Mouse (Mus musculus) neural tube, embryonic 15.5 days (tissue): ENCODE measurements around the gene Fbxo48. TPM values are rescaled to one million over a fixed set of nuclear protein-coding genes. Genes with fewer than 3 reads are reported as not detected.

Source experiments
- ATAC-seq: fragments of 200-750 bp; cut with Nextera tagmentation; 2 replicates; pipeline ENCODE4 v1.8.0; 2017; ENCODE audit warnings: mild to moderate bottlenecking, moderate TSS enrichment, moderate library complexity; ENCODE audit not compliant: low FRiP score
- H3K27ac ChIP-seq: fragments of 300-500 bp; sonication (generic); replicated peaks from 2 replicates; pipeline ENCODE4 v1.5.1; 2015; ENCODE audit warnings: mild to moderate bottlenecking, inconsistent platforms
- H3K27me3 ChIP-seq: fragments of 300-500 bp; sonication (generic); replicated peaks from 2 replicates; pipeline ENCODE4 v1.6.1; 2015; ENCODE audit warnings: inconsistent platforms
- H3K36me3 ChIP-seq: fragments of 300-500 bp; sonication (generic); 2 replicates; pipeline ENCODE4 v1.6.1; 2015; ENCODE audit warnings: inconsistent platforms
- H3K4me1 ChIP-seq: fragments of 300-500 bp; sonication (generic); 2 replicates; pipeline ENCODE4 v1.6.1; 2015; ENCODE audit warnings: inconsistent platforms
- H3K4me2 ChIP-seq: fragments of 300-500 bp; sonication (generic); 2 replicates; pipeline ENCODE4 v1.6.1; 2015; ENCODE audit warnings: inconsistent platforms, mild to moderate bottlenecking, moderate library complexity
- H3K4me3 ChIP-seq: fragments of 300-500 bp; sonication (generic); replicated peaks from 2 replicates; pipeline ENCODE4 v1.5.1; 2015; ENCODE audit warnings: mild to moderate bottlenecking, inconsistent platforms
- H3K9ac ChIP-seq: fragments of 300-500 bp; sonication (generic); replicated peaks from 2 replicates; pipeline ENCODE4 v1.6.1; 2015; ENCODE audit warnings: mild to moderate bottlenecking, inconsistent platforms
- H3K9me3 ChIP-seq: fragments of 300-500 bp; sonication (generic); replicated peaks from 2 replicates; pipeline ENCODE4 v1.6.1; 2016; ENCODE audit warnings: inconsistent platforms
- WGBS: fragments of 180-500 bp; shearing (Covaris S2); methylation state at CpG from one replicate; pipeline ENCODE4 v1.1.7; 2015; ENCODE audit warnings: mixed read lengths; 5-methylcytosine and 5-hydroxymethylcytosine counted together
- polyA plus RNA-seq: library from polyadenylated mRNA; unstranded; fragments of >200 nt; fragmentation: Nextera tagmentation; extraction: Ambion mirVana; gene quantifications from 2 replicates; pipeline ENCODE4 v1.2.1, GENCODE M21; 2015

The Fbxo48 gene
- polyA plus RNA-seq, 1 experiment from 2014 or later = 0.68 TPM

DNA sequence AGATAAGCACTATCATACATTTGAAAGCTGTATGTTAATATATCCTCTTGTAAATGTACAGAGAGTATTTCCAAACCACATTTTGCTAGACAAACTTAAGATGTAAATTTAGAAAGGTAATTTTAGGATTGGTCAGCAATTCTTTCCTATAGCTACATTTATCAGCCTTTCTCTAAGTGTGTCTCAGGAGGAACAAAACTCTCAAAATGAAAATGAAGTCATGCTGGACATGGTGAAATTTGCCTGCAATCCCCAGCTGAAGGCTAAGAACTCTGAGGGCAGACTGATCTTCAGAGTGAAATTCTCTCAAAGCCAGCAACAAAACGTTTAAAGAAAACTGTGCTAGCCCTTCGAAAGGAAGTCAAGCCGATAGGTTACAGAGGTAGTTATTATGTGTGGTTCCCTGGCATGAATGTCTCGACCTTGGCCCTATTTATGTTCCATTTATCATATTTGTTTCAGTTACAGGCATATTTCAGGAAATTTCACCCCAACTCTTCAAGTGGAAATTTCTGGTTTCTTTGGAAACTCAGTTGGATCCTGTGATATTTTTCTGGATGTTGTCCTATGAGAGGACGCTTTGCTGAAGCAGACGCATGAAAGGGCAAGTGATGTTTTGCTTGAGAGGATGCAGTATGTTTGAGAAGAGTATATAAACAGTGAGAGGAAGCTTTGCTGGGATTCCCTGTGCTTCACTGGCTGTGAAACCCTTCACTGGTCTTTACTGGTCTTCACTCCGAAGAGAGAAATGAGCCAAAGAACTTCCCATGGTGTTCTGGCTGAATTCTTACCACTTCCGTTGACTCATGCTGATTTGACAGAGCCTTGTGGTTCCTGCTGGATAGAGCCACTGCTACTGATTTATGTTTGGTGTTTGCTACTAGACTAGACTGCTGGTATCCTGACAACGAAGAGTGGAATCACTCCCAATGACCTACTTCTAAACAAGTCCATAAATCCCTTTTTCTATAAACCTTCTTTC lies 49.5 kb downstream of the Fbxo48 start:
- H3K27ac ChIP-seq = no peak overlapping the region
- no peaks in the 10 kb centered on the region for H3K9me3 ChIP-seq
- ATAC-seq = no peak
- H3K9ac ChIP-seq = no peak overlapping the region
- no peaks in the 10 kb centered on the region; the same call in 1 of the 2 replicates for H3K36me3 ChIP-seq
- H3K4me3 ChIP-seq = no peak overlapping the region
- no peaks in the 10 kb centered on the region for H3K27me3 ChIP-seq
- H3K4me1 ChIP-seq = no peaks in the 10 kb centered on the region
- WGBS = 77% methylated on average over 9 of the region's 9 CpGs
- H3K4me2 ChIP-seq = no peak overlapping the region

DNA sequence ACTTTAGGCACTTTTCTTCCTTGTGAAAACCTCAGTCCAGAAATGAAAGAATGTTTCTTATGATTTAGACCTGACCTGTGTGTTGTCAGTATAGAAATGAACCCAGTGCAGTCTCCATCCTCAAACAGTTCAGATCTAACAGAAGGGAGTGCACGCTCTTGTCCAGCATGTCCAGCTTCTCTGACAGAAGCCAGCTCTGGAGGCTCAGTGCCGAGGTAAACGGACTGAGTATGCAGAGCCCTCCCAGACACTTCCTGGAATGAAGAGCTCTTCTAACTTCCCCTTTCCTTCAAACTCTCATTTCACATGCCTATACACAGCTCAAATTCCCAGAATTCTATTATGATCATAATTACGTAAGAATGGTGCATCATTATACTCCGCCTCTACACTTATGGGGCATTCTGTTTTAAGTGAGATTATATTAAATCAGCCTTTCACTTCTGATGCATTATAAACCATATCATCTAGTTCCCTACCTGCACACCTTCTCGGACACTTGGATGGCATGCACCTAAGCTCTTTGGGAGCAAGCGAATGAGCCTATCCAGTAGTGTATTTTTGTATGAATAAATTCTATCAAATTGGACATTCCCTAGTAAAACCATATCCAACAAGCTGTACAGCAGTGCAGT lies 51.7 kb downstream of the Fbxo48 start:
- Histone ChIP-seq H3K4me3 (no peak overlapping the region), H3K4me1 (no peaks in the 10 kb centered on the region), H3K9ac (no peak overlapping the region), H3K27me3 (no peaks in the 10 kb centered on the region), H3K36me3 (no peaks in the 10 kb centered on the region; the same call in 1 of the 2 replicates), H3K27ac (no peak overlapping the region), H3K9me3 (no peaks in the 10 kb centered on the region), H3K4me2 (no peak overlapping the region)
- ATAC-seq = no peak
- 92% methylated on average over 7 of the region's 7 CpGs for WGBS

DNA sequence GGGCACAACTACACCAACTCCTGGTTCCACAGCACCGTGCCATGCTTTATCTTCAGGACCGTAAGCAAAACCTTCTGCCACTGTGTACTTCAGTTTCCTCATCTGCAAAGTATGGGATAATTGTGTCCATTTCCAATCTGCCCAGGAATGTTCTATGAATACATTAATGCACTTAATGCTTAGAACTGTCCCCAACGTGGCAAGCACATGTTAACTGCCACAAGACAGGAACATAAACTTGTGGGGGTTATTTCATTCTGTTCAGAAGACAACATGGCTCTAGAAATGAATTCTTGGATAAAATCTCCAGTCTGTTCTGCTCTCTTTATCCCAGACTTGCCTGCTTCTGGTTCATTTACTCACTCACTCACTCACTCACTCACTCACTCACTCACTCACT lies 52.6 kb downstream of the Fbxo48 start:
- no peak for ATAC-seq
- H3K36me3 ChIP-seq = no peaks in the 10 kb centered on the region; the same call in 1 of the 2 replicates
- WGBS = 82% methylated on average over 3 of the region's 3 CpGs

More for the DNA sequence above, 52.6 kb downstream of the Fbxo48 start:
- H3K27ac ChIP-seq = no peak overlapping the region
- H3K4me3 ChIP-seq = no peak overlapping the region
- H3K4me1 ChIP-seq = no peaks in the 10 kb centered on the region
- H3K9ac ChIP-seq = no peak overlapping the region
- no peaks in the 10 kb centered on the region for H3K9me3 ChIP-seq
- no peaks in the 10 kb centered on the region for H3K27me3 ChIP-seq
- no peak overlapping the region for H3K4me2 ChIP-seq

Other genes with a start within 250 kb of the Fbxo48 start
- gene Egfr, start 199.2 kb upstream of the Fbxo48 start, polyA plus RNA-seq = 3.2 and 5.6 TPM in 2 replicates
- 132 and 156 TPM in 2 replicates for gene Cnrip1, start 100.2 kb downstream of the Fbxo48 start, polyA plus RNA-seq
- gene Plek, start 101.0 kb downstream of the Fbxo48 start, polyA plus RNA-seq = 4.4 and 4.9 TPM in 2 replicates
- gene Ppp3r1, start 207.9 kb downstream of the Fbxo48 start, polyA plus RNA-seq = 244 and 269 TPM in 2 replicates
- gene Wdr92, start 230.7 kb downstream of the Fbxo48 start, polyA plus RNA-seq = 18.0 and 20.3 TPM in 2 replicates